Mouse (Mus musculus): ENCODE results near the gene Nol7. TPM values are rescaled to one million over a fixed set of nuclear protein-coding genes. Genes with fewer than 3 reads are reported as not detected.

Gene Nol7
- polyA plus RNA-seq, 1 experiment from 2014 or later = 187 TPM

DNA sequence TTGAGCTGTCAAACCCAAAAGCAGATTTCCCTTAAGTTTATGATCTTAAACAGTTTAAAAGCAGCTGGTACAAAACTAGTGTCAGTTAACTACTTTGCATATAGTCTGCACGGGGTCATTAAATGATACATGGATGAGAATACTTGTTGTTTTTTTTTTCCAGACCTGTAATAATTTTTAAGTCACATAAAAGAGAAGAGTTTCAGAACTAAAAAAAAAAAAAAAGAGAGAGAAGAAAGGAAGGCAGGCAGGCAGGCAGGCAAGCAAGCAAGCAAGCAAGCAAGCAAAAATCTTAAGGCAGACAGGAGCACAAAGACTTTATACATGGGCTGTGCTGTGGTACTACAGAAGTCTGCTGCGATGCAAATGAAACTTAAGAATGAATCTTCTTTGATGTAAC, 35.2 kb downstream of the Nol7 start:
- no peak for ATAC-seq (ENCODE audit: low FRiP score)
- no peak overlapping the region for H3K4me2 ChIP-seq
- H3K36me3 ChIP-seq = peaks cover 5% of the 10 kb centered on the region; the same call in 1 of the 2 replicates
- no peaks in the 10 kb centered on the region for H3K27me3 ChIP-seq (replicated peaks)
- H3K9me3 ChIP-seq (replicated peaks) = no peaks in the 10 kb centered on the region
- no peak overlapping the region for H3K27ac ChIP-seq (replicated peaks)
- no peaks in the 10 kb centered on the region for H3K4me1 ChIP-seq
- H3K9ac ChIP-seq (replicated peaks) = no peak overlapping the region
- no peak overlapping the region for H3K4me3 ChIP-seq (replicated peaks)
- 84% methylated on average over 2 of the region's 2 CpGs for WGBS

DNA sequence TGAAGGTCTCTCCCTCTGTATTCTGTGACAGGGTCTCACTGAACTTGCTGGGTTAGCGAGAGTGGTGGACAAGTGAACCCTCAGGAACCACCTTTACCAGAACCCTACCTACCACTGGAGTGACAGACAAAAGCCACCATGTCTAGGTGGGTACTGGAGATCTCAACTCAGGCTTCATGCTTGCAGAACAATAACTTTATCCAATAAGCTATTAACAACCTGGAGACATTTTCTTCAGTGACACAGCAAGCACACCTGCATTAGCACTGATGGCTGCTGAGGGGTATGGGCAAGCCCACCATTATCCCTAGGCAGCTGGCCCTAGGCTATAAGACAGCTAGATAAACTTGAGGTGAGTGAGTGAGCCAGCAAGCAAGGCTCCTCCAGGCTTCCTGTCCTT, 42.2 kb downstream of the Nol7 start:
- H3K27ac ChIP-seq (replicated peaks) = no peak overlapping the region
- H3K9me3 ChIP-seq (replicated peaks) = no peaks in the 10 kb centered on the region
- no peak overlapping the region for H3K9ac ChIP-seq (replicated peaks)
- no peaks in the 10 kb centered on the region for H3K4me1 ChIP-seq
- no peaks in the 10 kb centered on the region for H3K36me3 ChIP-seq
- no peaks in the 10 kb centered on the region for H3K27me3 ChIP-seq (replicated peaks)
- no peak for ATAC-seq (ENCODE audit: low FRiP score)
- H3K4me2 ChIP-seq = no peak overlapping the region
- H3K4me3 ChIP-seq (replicated peaks) = no peak overlapping the region
- WGBS = 100% methylated on average over 1 of the region's 1 CpGs

DNA sequence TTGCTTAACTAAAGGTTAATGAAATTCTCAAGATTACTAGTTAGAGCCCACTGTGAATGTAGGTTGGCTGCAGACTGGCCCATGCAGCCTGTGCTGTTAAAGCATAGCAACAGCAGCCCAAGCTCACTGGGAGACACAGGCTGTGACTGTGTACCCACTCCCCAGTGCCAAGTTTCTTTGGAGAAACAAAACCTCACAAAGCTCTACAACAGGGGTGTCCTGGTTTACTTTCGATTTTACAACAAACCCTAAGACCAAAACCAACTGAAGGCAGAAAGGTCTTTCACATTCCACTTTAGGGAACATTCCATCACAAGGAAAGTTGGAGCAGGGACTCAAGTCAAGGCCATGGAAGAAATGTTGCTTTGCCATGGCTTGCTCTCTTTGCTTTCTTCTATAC, 44.4 kb downstream of the Nol7 start:
- Histone ChIP-seq H3K9ac (replicated peaks) (no peak overlapping the region), H3K4me3 (replicated peaks) (no peak overlapping the region), H3K4me2 (no peak overlapping the region), H3K27ac (replicated peaks) (no peak overlapping the region; the same call in 1 of the 2 replicates), H3K9me3 (replicated peaks) (no peaks in the 10 kb centered on the region), H3K27me3 (replicated peaks) (no peaks in the 10 kb centered on the region), H3K4me1 (peaks cover 7% of the 10 kb centered on the region; the same call in 1 of the 2 replicates), H3K36me3 (no peaks in the 10 kb centered on the region)
- ATAC-seq (ENCODE audit: low FRiP score) = no peak
- 91% methylated on average over 1 of the region's 1 CpGs for WGBS

DNA sequence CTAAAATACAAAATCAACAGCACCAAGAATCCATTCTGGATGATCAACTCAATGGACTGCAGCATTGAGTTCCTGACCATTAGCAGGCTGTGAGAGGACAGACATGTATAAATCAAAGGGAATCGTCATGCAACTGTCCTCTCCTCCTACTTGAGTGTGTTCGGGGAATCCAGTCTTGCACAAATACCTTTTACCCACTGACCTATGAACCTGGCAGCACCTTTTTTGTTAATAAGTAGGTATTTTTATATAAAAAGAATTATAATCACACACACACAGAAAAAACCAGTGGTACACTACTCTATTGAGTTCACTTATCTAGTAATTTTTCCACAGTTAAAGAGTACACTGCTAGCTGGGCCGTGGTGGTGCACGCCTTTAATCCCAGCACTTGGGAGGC, 45.5 kb downstream of the Nol7 start:
- Histone ChIP-seq H3K9ac (replicated peaks) (no peak overlapping the region), H3K4me1 (peaks cover 7% of the 10 kb centered on the region; the same call in 1 of the 2 replicates), H3K4me3 (replicated peaks) (no peak overlapping the region), H3K36me3 (no peaks in the 10 kb centered on the region), H3K27ac (replicated peaks) (no peak overlapping the region), H3K27me3 (replicated peaks) (no peaks in the 10 kb centered on the region), H3K9me3 (replicated peaks) (no peaks in the 10 kb centered on the region), H3K4me2 (no peak overlapping the region)
- no peak for ATAC-seq (ENCODE audit: low FRiP score)
- WGBS = 92% methylated on average over 4 of the region's 4 CpGs

DNA sequence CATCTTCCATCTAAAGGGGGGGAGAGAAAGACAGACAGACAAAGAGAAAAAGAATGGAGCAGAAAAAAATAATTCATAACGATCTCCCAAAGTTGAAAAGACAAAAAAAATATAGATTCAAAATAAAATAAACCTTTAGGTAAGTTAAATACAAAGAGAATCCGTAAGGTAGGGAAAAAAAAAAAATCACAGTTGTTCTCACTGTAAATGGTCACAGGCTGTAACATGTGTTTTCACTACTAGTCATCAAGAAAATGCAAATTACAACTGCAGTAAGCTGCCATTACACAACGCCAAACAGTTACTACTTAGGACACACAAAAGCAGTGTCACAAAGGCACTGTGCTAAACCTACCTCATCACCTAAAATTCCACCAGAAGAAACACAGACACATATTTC, 46.5 kb downstream of the Nol7 start:
- ATAC-seq (ENCODE audit: low FRiP score) = no peak
- Histone ChIP-seq H3K4me3 (replicated peaks) (no peak overlapping the region), H3K9ac (replicated peaks) (no peak overlapping the region), H3K27me3 (replicated peaks) (no peaks in the 10 kb centered on the region), H3K27ac (replicated peaks) (no peak overlapping the region), H3K4me1 (peaks cover 7% of the 10 kb centered on the region; the same call in 1 of the 2 replicates), H3K4me2 (no peak overlapping the region), H3K36me3 (no peaks in the 10 kb centered on the region), H3K9me3 (replicated peaks) (no peaks in the 10 kb centered on the region)
- WGBS = 80% methylated on average over 3 of the region's 3 CpGs

DNA sequence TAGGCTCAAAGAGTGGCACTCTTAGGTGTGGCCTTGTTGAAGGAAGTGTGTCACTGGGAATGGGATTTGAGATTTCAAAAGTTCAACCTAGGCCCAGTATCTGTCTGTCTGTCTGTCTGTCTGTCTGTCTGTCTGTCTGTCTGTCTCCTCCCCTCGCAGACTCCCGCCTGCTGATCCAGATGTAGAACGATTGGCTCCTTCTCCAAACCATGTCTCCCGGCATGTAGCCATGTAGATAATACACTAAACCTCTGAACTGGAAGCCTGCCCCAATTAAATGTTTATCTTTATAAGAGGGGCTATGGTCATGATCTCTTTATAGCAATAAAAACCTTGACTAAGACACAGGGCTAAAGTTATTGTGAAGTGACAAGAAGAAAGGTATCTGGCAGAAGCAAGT, 47.6 kb downstream of the Nol7 start:
- no peak overlapping the region for H3K27ac ChIP-seq (replicated peaks)
- no peaks in the 10 kb centered on the region for H3K9me3 ChIP-seq (replicated peaks)
- peaks cover 7% of the 10 kb centered on the region; the same call in 1 of the 2 replicates for H3K4me1 ChIP-seq
- no peaks in the 10 kb centered on the region for H3K36me3 ChIP-seq
- ATAC-seq (ENCODE audit: low FRiP score) = no peak
- no peak overlapping the region for H3K4me3 ChIP-seq (replicated peaks)
- H3K27me3 ChIP-seq (replicated peaks) = no peaks in the 10 kb centered on the region
- no peak overlapping the region for H3K4me2 ChIP-seq
- H3K9ac ChIP-seq (replicated peaks) = no peak overlapping the region
- WGBS = 93% methylated on average over 4 of the region's 4 CpGs

DNA sequence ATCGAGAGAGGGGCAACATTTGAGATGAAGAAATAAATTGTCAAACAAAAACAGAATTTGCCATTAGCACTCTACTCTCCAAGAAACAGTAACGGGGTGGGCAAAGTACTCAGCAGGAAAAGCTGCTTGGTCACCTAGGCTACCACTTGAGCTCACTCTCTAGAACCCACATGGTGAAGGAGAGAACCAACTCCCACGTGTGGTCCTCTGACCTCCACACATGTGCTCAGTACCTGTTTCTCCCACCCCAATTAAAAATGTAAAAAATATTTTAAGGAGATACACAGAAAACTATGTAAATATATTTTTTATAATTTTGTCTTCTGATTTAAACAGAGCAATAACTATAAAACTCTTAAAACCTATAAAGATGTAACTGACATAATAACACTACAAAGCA, 49.5 kb downstream of the Nol7 start:
- no peak overlapping the region for H3K4me3 ChIP-seq (replicated peaks)
- H3K27ac ChIP-seq (replicated peaks) = no peak overlapping the region
- peaks cover 13% of the 10 kb centered on the region for H3K4me1 ChIP-seq
- no peaks in the 10 kb centered on the region for H3K36me3 ChIP-seq
- ATAC-seq (ENCODE audit: low FRiP score) = no peak
- H3K27me3 ChIP-seq (replicated peaks) = no peaks in the 10 kb centered on the region
- no peak overlapping the region for H3K4me2 ChIP-seq
- 75% methylated on average over 3 of the region's 3 CpGs for WGBS
- H3K9me3 ChIP-seq (replicated peaks) = no peaks in the 10 kb centered on the region
- H3K9ac ChIP-seq (replicated peaks) = no peak overlapping the region

DNA sequence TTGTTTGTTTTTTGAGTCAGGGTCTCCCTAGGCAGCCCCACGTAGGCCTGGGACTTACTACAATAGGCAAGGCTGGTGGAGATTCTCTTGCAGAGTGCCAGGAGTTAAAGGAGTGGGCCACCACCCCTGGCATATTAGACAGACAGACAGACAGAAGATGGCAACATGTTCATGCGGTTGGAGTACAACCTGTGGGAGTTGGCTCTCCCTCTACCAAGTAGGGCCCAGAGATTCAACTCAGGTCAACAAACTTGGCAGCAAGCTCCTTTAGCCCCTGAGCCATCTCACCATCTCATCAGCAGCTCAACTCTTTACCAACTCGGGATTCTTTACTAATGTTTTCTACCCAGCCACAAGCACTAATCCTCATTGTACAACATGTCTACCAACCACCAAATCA, 52.5 kb downstream of the Nol7 start:
- Histone ChIP-seq H3K36me3 (no peaks in the 10 kb centered on the region), H3K27me3 (replicated peaks) (no peaks in the 10 kb centered on the region), H3K9me3 (replicated peaks) (no peaks in the 10 kb centered on the region), H3K9ac (replicated peaks) (no peak overlapping the region), H3K4me3 (replicated peaks) (no peak overlapping the region), H3K4me1 (peaks cover 24% of the 10 kb centered on the region), H3K4me2 (no peak overlapping the region), H3K27ac (replicated peaks) (no peak overlapping the region)
- ATAC-seq (ENCODE audit: low FRiP score) = no peak
- 94% methylated on average over 3 of the region's 3 CpGs for WGBS

DNA sequence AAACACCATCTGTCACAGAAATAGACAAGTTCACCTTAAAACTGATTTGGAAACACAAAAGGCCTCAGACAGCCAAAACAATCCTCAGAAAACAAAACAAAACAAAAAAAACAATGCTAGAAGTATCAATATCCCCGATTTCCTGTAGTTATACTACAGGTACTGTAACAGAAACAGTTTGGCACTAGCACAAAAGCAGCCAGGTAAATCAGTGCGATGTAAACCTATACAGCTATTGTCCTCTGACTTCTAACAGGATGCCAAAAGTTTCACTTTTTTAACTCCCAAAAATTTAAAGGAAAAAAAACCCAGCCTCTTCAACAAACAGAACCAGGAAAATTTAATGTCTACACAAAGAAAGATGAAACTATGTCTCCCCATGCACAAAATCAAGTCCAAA, 54.0 kb downstream of the Nol7 start:
- WGBS = 94% methylated on average over 2 of the region's 2 CpGs
- no peaks in the 10 kb centered on the region for H3K27me3 ChIP-seq (replicated peaks)
- H3K9ac ChIP-seq (replicated peaks) = no peak overlapping the region
- H3K4me2 ChIP-seq = no peak overlapping the region
- peaks cover 20% of the 10 kb centered on the region for H3K4me1 ChIP-seq
- H3K4me3 ChIP-seq (replicated peaks) = no peak overlapping the region
- ATAC-seq (ENCODE audit: low FRiP score) = no peak
- H3K27ac ChIP-seq (replicated peaks) = no peak overlapping the region
- no peaks in the 10 kb centered on the region for H3K9me3 ChIP-seq (replicated peaks)
- no peaks in the 10 kb centered on the region for H3K36me3 ChIP-seq

DNA sequence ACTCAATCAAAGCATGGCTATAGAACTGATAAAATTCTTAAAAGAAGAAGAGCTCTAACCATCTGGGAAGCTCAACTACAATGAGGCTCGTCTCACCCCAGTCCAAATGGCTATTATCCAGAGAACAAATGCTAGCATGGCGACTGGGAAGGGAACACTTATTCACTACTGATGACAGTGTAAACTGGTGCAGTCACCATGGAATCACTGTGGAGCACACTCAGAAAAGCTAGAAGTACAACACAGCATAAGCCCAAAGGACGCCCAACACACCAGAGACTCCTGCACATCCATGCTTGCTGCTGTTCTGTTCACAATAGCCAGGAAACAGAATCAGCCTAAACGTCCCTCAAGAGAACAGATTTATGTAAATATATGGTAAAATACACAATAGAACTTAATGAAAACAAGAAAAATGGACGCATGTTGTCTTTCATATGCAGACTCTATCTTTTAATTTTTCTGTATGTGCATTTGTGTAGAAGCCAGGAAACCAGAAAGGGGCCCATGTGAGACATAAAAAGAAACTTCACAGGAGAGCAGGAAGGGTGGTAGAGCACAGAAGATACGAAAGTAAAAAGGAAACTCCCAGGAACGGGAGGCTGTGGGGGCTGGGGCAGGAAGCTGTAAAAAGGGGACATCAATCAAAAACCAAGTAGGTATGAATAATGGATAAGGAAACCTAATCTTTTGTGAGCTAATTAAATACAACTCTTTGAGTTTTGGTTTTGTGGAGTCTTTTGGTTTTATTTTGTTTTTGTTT, 54.8 kb downstream of the Nol7 start:
- no peaks in the 10 kb centered on the region for H3K27me3 ChIP-seq (replicated peaks)

DNA sequence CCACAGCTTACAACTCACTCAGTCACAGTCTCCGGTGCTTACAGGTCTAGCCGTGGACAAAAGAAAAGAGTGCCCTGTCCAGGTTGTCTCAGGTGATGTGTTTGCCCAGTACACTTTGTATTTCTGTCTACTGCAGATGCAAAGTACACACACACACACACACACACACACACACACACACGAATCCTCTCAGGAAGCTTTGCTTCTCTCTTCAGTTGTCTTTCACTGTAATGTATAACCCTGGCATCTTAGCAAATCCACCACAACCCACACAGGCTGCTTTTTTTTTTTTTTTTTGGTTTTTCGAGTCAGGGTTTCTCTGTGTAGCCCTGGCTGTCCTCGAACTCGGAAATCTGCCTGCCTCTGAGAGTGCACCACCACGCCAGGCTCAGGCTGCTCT, 56.2 kb downstream of the Nol7 start:
- H3K27me3 ChIP-seq (replicated peaks) = no peaks in the 10 kb centered on the region
- peaks cover 16% of the 10 kb centered on the region for H3K4me1 ChIP-seq
- H3K9ac ChIP-seq (replicated peaks) = no peak overlapping the region
- no peaks in the 10 kb centered on the region for H3K9me3 ChIP-seq (replicated peaks)
- no peak overlapping the region for H3K4me3 ChIP-seq (replicated peaks)
- no peak for ATAC-seq (ENCODE audit: low FRiP score)
- no peak overlapping the region for H3K4me2 ChIP-seq
- H3K27ac ChIP-seq (replicated peaks) = no peak overlapping the region
- no peaks in the 10 kb centered on the region for H3K36me3 ChIP-seq
- WGBS = 90% methylated on average over 7 of the region's 7 CpGs

More for the DNA sequence above, 54.8 kb downstream of the Nol7 start:
- ATAC-seq (ENCODE audit: low FRiP score) = 0 out of 2 replicates have a peak, but pooled peaks have one; percentile 53
- Histone ChIP-seq H3K27ac (replicated peaks) (peak overlapping the region; percentile 41; the same call in 1 of the 2 replicates), H3K9ac (replicated peaks) (no peak overlapping the region), H3K4me1 (peaks cover 16% of the 10 kb centered on the region), H3K9me3 (replicated peaks) (no peaks in the 10 kb centered on the region), H3K4me3 (replicated peaks) (no peak overlapping the region), H3K36me3 (no peaks in the 10 kb centered on the region), H3K4me2 (no peak overlapping the region)
- WGBS = 23% methylated on average over 7 of the region's 7 CpGs

All from neural tube, embryonic 15.5 days (tissue).